Mouse (Mus musculus): ENCODE measurements around the gene Cry2.

DNA sequence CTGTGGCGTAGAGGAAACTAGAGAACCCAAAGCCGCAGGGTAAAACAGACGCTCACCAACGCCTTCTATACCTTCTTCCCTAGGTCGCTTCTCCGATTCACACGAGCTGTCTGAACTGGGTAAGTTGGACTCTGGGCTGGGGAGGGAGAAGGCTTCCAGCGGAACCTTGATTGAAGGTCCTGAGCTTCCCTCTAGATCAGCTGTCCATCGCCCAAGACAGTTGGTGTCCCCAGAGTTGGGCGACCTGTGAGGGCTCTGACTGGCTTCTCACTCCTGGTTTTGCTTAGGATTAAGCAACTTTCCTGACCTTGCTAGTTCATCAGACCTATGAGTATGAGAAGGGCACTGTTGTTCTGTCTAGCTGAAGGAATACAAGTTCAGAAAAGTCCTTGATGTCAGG, 58.1 kb downstream of the Cry2 start:
- no peak for TF ChIP-seq POLR2A (IDR thresholded peaks at IDR 0.05; ENCODE audit: control insufficient read depth, low read depth, low read length)
- TF ChIP-seq CTCF (IDR thresholded peaks at IDR 0.05; ENCODE audit: control insufficient read depth, insufficient read depth, insufficient replicate concordance, low read depth, low read length): no peak

Data from testis, adult 2 months (tissue).